Mouse (Mus musculus) kidney, adult 2 months (tissue): ENCODE measurements at regions not wholly inside any gene's neighbourhood (a gene's known extent, or its start where the extent isn't known, plus 50 kb on each side); places are given as distances from the start of the nearest gene placed in this dataset.

ENCODE experiments used
- DNase-seq: peaks from one replicate; pipeline ENCODE4 v3.0.0; 2021
- H3K27ac ChIP-seq: fragments of 200-500 bp; 2 replicates; pipeline ENCODE4 v1.5.1; 2012; ENCODE audit warnings: low read depth, low read length, control low read depth, inconsistent platforms; ENCODE audit not compliant: insufficient read depth
- H3K27me3 ChIP-seq: fragments of 200-500 bp; replicated peaks from 2 replicates; pipeline ENCODE4 v1.6.1; 2012; ENCODE audit warnings: mild to moderate bottlenecking, moderate library complexity, low read length, inconsistent platforms; ENCODE audit not compliant: control insufficient read depth, insufficient read depth
- H3K36me3 ChIP-seq: fragments of 200-500 bp; 2 replicates; pipeline ENCODE4 v1.6.1; 2012; ENCODE audit warnings: mild to moderate bottlenecking, moderate library complexity, low read length, inconsistent platforms; ENCODE audit not compliant: control insufficient read depth, insufficient read depth
- H3K4me1 ChIP-seq: fragments of 200-500 bp; 2 replicates; pipeline ENCODE4 v1.6.1; 2011; ENCODE audit warnings: low read length; ENCODE audit not compliant: control insufficient read depth, insufficient read depth
- H3K4me3 ChIP-seq: fragments of 200-500 bp; 2 replicates; pipeline ENCODE4 v1.5.1; 2011; ENCODE audit warnings: mild to moderate bottlenecking, low read depth, low read length, control low read depth; ENCODE audit not compliant: insufficient read depth
- CTCF ChIP-seq: fragments of 200-500 bp; conservative IDR thresholded peaks from 2 replicates; pipeline ENCODE4 v1.5.1; 2011; ENCODE audit warnings: low read depth, mild to moderate bottlenecking, control low read depth, low read length, moderate library complexity, mixed read lengths; ENCODE audit not compliant: insufficient read depth, insufficient read length
- POLR2A ChIP-seq: fragments of 200-500 bp; IDR thresholded peaks from one replicate; pipeline ENCODE4 v1.6.1; 2011; ENCODE audit warnings: low read depth, low read length, control low read depth
- WGBS: fragments of 180-500 bp; shearing (Covaris S2); methylation state at CpG from one replicate; pipeline ENCODE4 v1.1.7; 2018; 5-methylcytosine and 5-hydroxymethylcytosine counted together

- Histone ChIP-seq H3K4me1 (no peaks in the 10 kb centered on the region), H3K4me3 (no peak overlapping the region), H3K27ac (no peak overlapping the region), H3K27me3 (no peaks in the 10 kb centered on the region), H3K36me3 (no peaks in the 10 kb centered on the region)
- 95% methylated on average over 7 of the region's 7 CpGs for WGBS
- no peak for TF ChIP-seq POLR2A
- no peak for TF ChIP-seq CTCF
- DNase-seq: no peak
Measured at GRCm38 (mm10) chr10:54532581-54532980, 456.2 kb upstream of the Man1a start.

DNA sequence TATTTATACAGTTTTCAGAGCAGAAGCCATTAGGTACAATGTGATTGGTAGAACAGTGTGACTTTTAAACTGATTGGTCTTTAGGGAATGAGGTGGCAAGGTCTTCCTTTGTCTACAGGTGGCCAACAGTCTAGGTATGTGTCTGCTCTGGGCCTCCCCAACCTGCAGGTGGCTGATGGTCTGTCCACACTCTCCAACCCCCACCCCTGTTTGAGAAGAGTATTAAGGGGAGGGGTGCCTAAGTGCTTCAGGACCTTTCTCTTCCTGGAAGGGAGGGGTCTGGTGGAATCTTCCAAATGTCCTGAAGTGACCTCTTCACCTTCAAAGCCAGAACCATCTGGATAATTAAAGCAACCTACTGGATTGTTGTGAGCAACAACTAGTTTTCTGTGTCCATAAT lies 434.4 kb upstream of the Man1a start:
- H3K27me3 ChIP-seq: no peaks in the 10 kb centered on the region
- no peak for TF ChIP-seq POLR2A
- TF ChIP-seq CTCF: no peak
- H3K36me3 ChIP-seq: no peaks in the 10 kb centered on the region
- H3K4me1 ChIP-seq: no peaks in the 10 kb centered on the region
- no peak for DNase-seq
- no peak overlapping the region for H3K4me3 ChIP-seq
- no peak overlapping the region for H3K27ac ChIP-seq

DNA sequence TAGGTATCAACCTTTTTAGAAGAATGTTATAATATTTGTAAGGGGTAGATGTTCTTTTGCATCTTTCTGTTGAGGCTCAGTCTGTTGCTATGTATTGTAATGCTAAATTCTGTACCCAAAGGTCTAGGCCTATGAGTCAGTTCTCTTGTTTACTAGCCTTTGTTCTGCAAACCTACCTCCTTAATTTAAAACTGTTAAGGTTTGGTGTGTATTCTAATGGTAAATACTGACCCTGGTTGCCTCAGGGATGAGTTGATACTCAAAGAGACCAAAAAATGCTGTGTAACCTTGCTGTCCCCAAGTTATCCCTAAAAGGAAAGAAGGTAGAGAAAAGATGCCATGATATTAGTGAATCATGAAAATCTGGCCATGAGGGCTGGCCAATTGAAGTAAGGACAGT lies 433.4 kb upstream of the Man1a start:
- H3K36me3 ChIP-seq: no peaks in the 10 kb centered on the region
- no peak overlapping the region for H3K27ac ChIP-seq
- DNase-seq: no peak
- no peaks in the 10 kb centered on the region for H3K27me3 ChIP-seq
- no peaks in the 10 kb centered on the region for H3K4me1 ChIP-seq
- no peak overlapping the region for H3K4me3 ChIP-seq
- TF ChIP-seq CTCF (no peak), POLR2A (no peak)
